Mouse (Mus musculus): ENCODE measurements around the gene Ppp1r27.

DNA sequence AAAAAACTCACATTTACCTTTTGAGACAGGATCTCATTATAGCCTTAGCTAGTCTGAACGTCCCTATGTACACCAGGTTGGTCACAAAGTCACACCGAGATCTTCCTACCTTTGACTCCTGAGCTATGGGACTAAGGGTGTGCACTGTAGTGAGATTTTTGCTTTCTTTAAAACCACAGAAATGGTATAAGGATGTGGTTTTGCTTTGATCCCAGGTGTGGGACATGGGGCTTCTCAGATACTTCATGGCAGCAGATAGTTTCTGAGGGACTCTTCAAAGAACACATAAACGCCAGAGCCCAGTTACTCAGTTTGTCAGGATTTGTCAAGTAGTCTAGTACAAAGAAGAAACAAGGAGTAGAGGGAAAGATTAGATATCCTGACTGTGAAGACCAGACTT, 49.8 kb upstream of the Ppp1r27 start:
- TF ChIP-seq POLR2A (IDR thresholded peaks at IDR 0.05; ENCODE audit: insufficient read depth, low read depth, low read length): no peak
- TF ChIP-seq CTCF (IDR thresholded peaks at IDR 0.05): no peak
- no peak for TF ChIP-seq EP300 (IDR thresholded peaks at IDR 0.05; ENCODE audit: insufficient read depth, low read depth, low read length)

All from heart, adult 2 months (tissue).